8 mouse cellular contexts compared by ENCODE assay signal in genomic region chrX:152336546-152337332, GRCm38 (mm10). TPM values are rescaled to one million over a fixed set of nuclear protein-coding genes. Genes with fewer than 3 reads are reported as not detected.
DNase-seq lines count a peak whose midpoint lies in the region; ATAC-seq and TF ChIP-seq lines count a peak whose summit lies in the region.

No protein-coding gene starts in this region.

- H3K79me2 ChIP-seq in CH12.LX (replicated peaks; ENCODE audit: control insufficient read depth, extremely low read depth, insufficient read depth, poor library complexity, severe bottlenecking): no peaks in the 10 kb centered on the region

- H3K27ac ChIP-seq in CH12.LX (ENCODE audit: insufficient read depth, low read depth): no peak overlapping the region
- H3K27ac ChIP-seq in forebrain, embryonic 10.5 days: peak overlapping the region; percentile 92
- peak overlapping the region; percentile 88 for H3K27ac ChIP-seq in heart, embryonic 15.5 days
- peak overlapping the region; percentile 75 for H3K27ac ChIP-seq in liver, embryonic 12.5 days

- H3K4me1 ChIP-seq in CH12.LX (ENCODE audit: control insufficient read depth in 1 of 2, insufficient read depth in 2 of 2): peaks cover 0 to 14% of the 10 kb centered on the region in 2 experiments; a peak in 1 of 4 replicates
- H3K4me1 ChIP-seq in forebrain, embryonic 10.5 days: peaks cover 21% of the 10 kb centered on the region
- H3K4me1 ChIP-seq in heart, embryonic 15.5 days (replicated peaks): peaks cover 12% of the 10 kb centered on the region
- H3K4me1 ChIP-seq in liver, embryonic 12.5 days: peaks cover 16% of the 10 kb centered on the region

- 14% methylated on average over 32 of the region's 33 CpGs for WGBS in forebrain, embryonic 10.5 days
- 11% methylated on average over 33 of the region's 33 CpGs for WGBS in heart, embryonic 15.5 days
- WGBS in liver, embryonic 12.5 days (ENCODE audit: insufficient replicate concordance): 10% methylated on average over 33 of the region's 33 CpGs

- TF ChIP-seq RAD21 in CH12.LX (IDR thresholded peaks at IDR 0.05; ENCODE audit: low read depth, low read length): no peak

- peak; percentile 73 for DNase-seq in CH12.LX (ENCODE audit: extremely low read depth)
- DNase-seq in c-Kit-positive CD71-positive TER-119-negative erythroid progenitor cells, embryonic 14.5 days (ENCODE audit: low read depth): peak; percentile 62
- DNase-seq in forebrain, embryonic 10.5 days (ENCODE audit: extremely low spot score, low spot score): peak; percentile 84
- peak; percentile 93 for DNase-seq in kidney, postnatal 14 days
- DNase-seq in naive thymus-derived CD4-positive, alpha-beta T cell, adult 2 months (ENCODE audit: low read depth): peak; percentile 90
- peak; percentile 89 for DNase-seq in splenic B cell, adult 2 months (ENCODE audit: low read depth, low spot score)

- H3K27me3 ChIP-seq in CH12.LX (replicated peaks): no peaks in the 10 kb centered on the region
- peaks cover 91% of the 10 kb centered on the region for H3K27me3 ChIP-seq in forebrain, embryonic 10.5 days (ENCODE audit: poor library complexity, severe bottlenecking)
- H3K27me3 ChIP-seq in heart, embryonic 15.5 days: peaks cover 7% of the 10 kb centered on the region; the same call in 1 of the 2 replicates
- peaks cover 22% of the 10 kb centered on the region for H3K27me3 ChIP-seq in liver, embryonic 12.5 days (replicated peaks)
- no peaks in the 10 kb centered on the region for H3K27me3 ChIP-seq in splenic B cell, adult 2 months (ENCODE audit: control insufficient read depth, insufficient read depth, low read length, poor library complexity, severe bottlenecking)

- peak; percentile 97 for ATAC-seq in heart, embryonic 15.5 days (replicated peaks; ENCODE audit: insufficient number of reproducible peaks, insufficient read depth, low FRiP score, low read depth)
- ATAC-seq in liver, embryonic 12.5 days: peak; percentile 92

- no peak for TF ChIP-seq CTCF in CH12.LX (conservative IDR thresholded peaks at IDR 0.05 in 1 of 2, IDR thresholded peaks at IDR 0.05 in 1 of 2; ENCODE audit: low read depth in 2 of 2, low read length in 2 of 2)

- H3K4me3 ChIP-seq in CH12.LX (replicated peaks in 1 of 3; ENCODE audit: low read depth in 2 of 3, low read length in 2 of 3, poor library complexity in 1 of 3): no peak overlapping the region
- H3K4me3 ChIP-seq in forebrain, embryonic 10.5 days: peak overlapping the region; percentile 45
- peak overlapping the region; percentile 39 for H3K4me3 ChIP-seq in heart, embryonic 15.5 days
- H3K4me3 ChIP-seq in liver, embryonic 12.5 days: peak overlapping the region; percentile 56

- TF ChIP-seq EP300 in CH12.LX (IDR thresholded peaks at IDR 0.05; ENCODE audit: low read length): no peak

- H3K9ac ChIP-seq in CH12.LX (ENCODE audit: insufficient read depth, low read depth): no peak overlapping the region
- peak overlapping the region; percentile 54 for H3K9ac ChIP-seq in heart, embryonic 15.5 days
- peak overlapping the region; percentile 46; the same call in 1 of the 2 replicates for H3K9ac ChIP-seq in liver, embryonic 12.5 days

- no peak for TF ChIP-seq POLR2A in CH12.LX (IDR thresholded peaks at IDR 0.05; ENCODE audit: low read depth, low read length)

- dilution Hi-C loops in CH12.LX (cut with MboI; ENCODE audit: extremely low pct_ligation_motif_present, extremely low pct_unique_long_range_greater_than_20kb, low sequenced_read_pairs): no loop called here

- no peaks in the 10 kb centered on the region for H3K9me3 ChIP-seq in CH12.LX (replicated peaks; ENCODE audit: low read length)
- H3K9me3 ChIP-seq in forebrain, embryonic 10.5 days: no peaks in the 10 kb centered on the region
- no peaks in the 10 kb centered on the region for H3K9me3 ChIP-seq in heart, embryonic 15.5 days (replicated peaks)
- H3K9me3 ChIP-seq in liver, embryonic 12.5 days (replicated peaks): no peaks in the 10 kb centered on the region

- H3K36me3 ChIP-seq in CH12.LX (replicated peaks in 1 of 2; ENCODE audit: control insufficient read depth in 1 of 2, insufficient read depth in 1 of 2, low read length in 1 of 2): peaks cover 17 to 41% of the 10 kb centered on the region in 2 experiments
- H3K36me3 ChIP-seq in forebrain, embryonic 10.5 days (replicated peaks): peaks cover 34% of the 10 kb centered on the region
- 0 out of 2 replicates have a peak, but pooled peaks cover 5% of the 10 kb centered on the region for H3K36me3 ChIP-seq in heart, embryonic 15.5 days
- H3K36me3 ChIP-seq in liver, embryonic 12.5 days: peaks cover 15% of the 10 kb centered on the region
- no peaks in the 10 kb centered on the region for H3K36me3 ChIP-seq in splenic B cell, adult 2 months (ENCODE audit: control insufficient read depth, insufficient read depth, low read length, poor library complexity, severe bottlenecking)

- in situ Hi-C loops in CH12.LX (cut with MboI; ENCODE audit: low pct_ligation_motif_present, low pct_unique_long_range_greater_than_20kb, low sequenced_read_pairs): no loop called here

- H3K4me2 ChIP-seq in CH12.LX (ENCODE audit: insufficient read depth, low read depth, poor library complexity, severe bottlenecking): no peak overlapping the region
- H3K4me2 ChIP-seq in heart, embryonic 15.5 days: peak overlapping the region; percentile 58
- peak overlapping the region; percentile 68 for H3K4me2 ChIP-seq in liver, embryonic 12.5 days

TF ChIP-seq in CH12.LX, 34 proteins besides CTCF, POLR2A, EP300 and RAD21:
- peak; percentile 74 for TF ChIP-seq NRF1 (IDR thresholded peaks at IDR 0.05; ENCODE audit: low read depth, low read length)
- TF ChIP-seq TCF12 (IDR thresholded peaks at IDR 0.05; ENCODE audit: low read depth, low read length): no peak
- TF ChIP-seq CHD2 (IDR thresholded peaks at IDR 0.05; ENCODE audit: low read length): peak; percentile 59
- TF ChIP-seq E2F4 (IDR thresholded peaks at IDR 0.05; ENCODE audit: insufficient replicate concordance, low read depth, low read length): no peak
- TF ChIP-seq HCFC1 (IDR thresholded peaks at IDR 0.05; ENCODE audit: low read depth, low read length): peak; percentile 52
- TF ChIP-seq POLR2AphosphoS2 (IDR thresholded peaks at IDR 0.05; ENCODE audit: low read depth, low read length): 0 out of 2 replicates have a peak, but pooled peaks have one; percentile 33

RNA-seq across cellular contexts. Expression of gene Tspyl2, which starts 5.5 kb away (rescaled TPM):
- 16.5 and 17.0 TPM in 2 replicates for total RNA-seq in CH12.LX (2012; rRNA removed)
- total RNA-seq in CH12.LX (2014; rRNA removed): 18.0 and 21.0 TPM in 2 replicates
- polyA plus RNA-seq in CH12.LX (2012; ENCODE audit: insufficient read length, low read depth): 35.3 and 37.1 TPM in 2 replicates
- polyA plus RNA-seq in forebrain, embryonic 10.5 days (2016; fragmentation: Nextera tagmentation; extraction: Ambion mirVana): 29.8 and 31.7 TPM in 2 replicates
- polyA plus RNA-seq in heart, embryonic 15.5 days (2015; fragmentation: Nextera tagmentation; extraction: Ambion mirVana): 15.6 and 18.3 TPM in 2 replicates
- polyA plus RNA-seq in liver, embryonic 12.5 days (2016; fragmentation: Nextera tagmentation; extraction: Ambion mirVana): 10.7 and 11.6 TPM in 2 replicates

RNA-seq across cellular contexts. Expression of gene Kantr, which starts 9.4 kb away (rescaled TPM):
- total RNA-seq in CH12.LX (2012; rRNA removed) (3.1 and 3.5 TPM in 2 replicates), CH12.LX (2014; rRNA removed) (0.64 and 0.86 TPM in 2 replicates)
- 2.7 and 3.4 TPM in 2 replicates for polyA plus RNA-seq in CH12.LX (2012; ENCODE audit: insufficient read length, low read depth)
- polyA plus RNA-seq in forebrain, embryonic 10.5 days (2016; fragmentation: Nextera tagmentation; extraction: Ambion mirVana): 14.2 and 16.0 TPM in 2 replicates
- 6.7 and 8.9 TPM in 2 replicates for polyA plus RNA-seq in heart, embryonic 15.5 days (2015; fragmentation: Nextera tagmentation; extraction: Ambion mirVana)
- 4.5 and 5.3 TPM in 2 replicates for polyA plus RNA-seq in liver, embryonic 12.5 days (2016; fragmentation: Nextera tagmentation; extraction: Ambion mirVana)

RNA-seq across cellular contexts. Expression of gene Gpr173, which starts 31.8 kb away (rescaled TPM):
- not detected in 2 replicates for total RNA-seq in CH12.LX (2012; rRNA removed)
- total RNA-seq in CH12.LX (2014; rRNA removed): not detected in 2 replicates
- not detected in 2 replicates for polyA plus RNA-seq in CH12.LX (2012; ENCODE audit: insufficient read length, low read depth)
- 4.2 and 4.6 TPM in 2 replicates for polyA plus RNA-seq in forebrain, embryonic 10.5 days (2016; fragmentation: Nextera tagmentation; extraction: Ambion mirVana)
- 2.4 and 2.7 TPM in 2 replicates for polyA plus RNA-seq in heart, embryonic 15.5 days (2015; fragmentation: Nextera tagmentation; extraction: Ambion mirVana)
- polyA plus RNA-seq in liver, embryonic 12.5 days (2016; fragmentation: Nextera tagmentation; extraction: Ambion mirVana): 0.29 and 0.42 TPM in 2 replicates

Comparison
In these comparisons a context has a peak if more than half of its experiments do, and no peak if none do; other contexts are left out.
1. H3K4me3 ChIP-seq: peak in forebrain, embryonic 10.5 days (single experiment), heart, embryonic 15.5 days (single experiment) and liver, embryonic 12.5 days (single experiment); none in CH12.LX (0 of 3).
2. Peak in every context shown above with its lines, with median percentiles within 50 percentile points of each other: DNase-seq.